Mouse (Mus musculus): ENCODE measurements at regions not wholly inside any gene's neighbourhood (a gene's known extent, or its start where the extent isn't known, plus 50 kb on each side); places are given as distances from the start of the nearest gene placed in this dataset.

GRCm38 (mm10) chr8:101097851-101098250 lies 1681.6 kb upstream of the Cdh8 start:
- peak; percentile 63 to 64 for DNase-seq
